Mouse (Mus musculus): ENCODE results near the gene Klhl3.

GRCm38 (mm10) chr13:58116801-58117200 is 3.4 kb upstream of the Klhl3 start:
- no peak for TF ChIP-seq GATA1 (IDR thresholded peaks at IDR 0.05; ENCODE audit: low read length)
- TF ChIP-seq TAL1 (IDR thresholded peaks at IDR 0.05; ENCODE audit: low read length) = no peak

All from erythroblast, embryonic 14.5 days (primary cell).